Mouse (Mus musculus) hindbrain, embryonic 16.5 days (tissue): ENCODE measurements around the gene Kifap3. TPM values are rescaled to one million over a fixed set of nuclear protein-coding genes. Genes with fewer than 3 reads are reported as not detected.
"Not testable (repeated sequence)": the region's sequence is repeated elsewhere in the genome, so short reads cannot be mapped to it uniquely, and the experiment has no call there.

Experiments
- ATAC-seq: fragments of 200-750 bp; cut with Nextera tagmentation; 2 replicates; pipeline ENCODE4 v1.8.0; 2017; ENCODE audit warnings: moderate TSS enrichment, moderate library complexity
- H3K27ac ChIP-seq: fragments of 300-500 bp; sonication (generic); 2 replicates; pipeline ENCODE4 v1.5.1; 2014; ENCODE audit warnings: low read depth, mild to moderate bottlenecking, control low read depth, low read length, moderate library complexity
- H3K27me3 ChIP-seq: fragments of 300-500 bp; sonication (generic); replicated peaks from 2 replicates; pipeline ENCODE4 v1.6.1; 2014; ENCODE audit warnings: low read length; ENCODE audit not compliant: control insufficient read depth, insufficient read depth
- H3K36me3 ChIP-seq: fragments of 300-500 bp; sonication (generic); 2 replicates; pipeline ENCODE4 v1.6.1; 2014; ENCODE audit warnings: mild to moderate bottlenecking, low read length, moderate library complexity, mixed read lengths; ENCODE audit not compliant: control insufficient read depth, insufficient read depth
- H3K4me1 ChIP-seq: fragments of 300-500 bp; sonication (generic); 2 replicates; pipeline ENCODE4 v1.6.1; 2014; ENCODE audit warnings: low read depth, low read length; ENCODE audit not compliant: control insufficient read depth, insufficient read depth
- H3K4me2 ChIP-seq: fragments of 300-500 bp; sonication (generic); 2 replicates; pipeline ENCODE4 v1.6.1; 2014; ENCODE audit warnings: mild to moderate bottlenecking, low read length, control low read depth, moderate library complexity
- H3K4me3 ChIP-seq: fragments of 300-500 bp; sonication (generic); 2 replicates; pipeline ENCODE4 v1.5.1; 2014; ENCODE audit warnings: mild to moderate bottlenecking, low read length, control low read depth, moderate library complexity
- H3K9ac ChIP-seq: fragments of 300-500 bp; sonication (generic); 2 replicates; pipeline ENCODE4 v1.6.1; 2014; ENCODE audit warnings: low read depth, mild to moderate bottlenecking, control low read depth, low read length, moderate library complexity
- H3K9me3 ChIP-seq: fragments of 300-500 bp; sonication (generic); 2 replicates; pipeline ENCODE4 v1.6.1; 2014; ENCODE audit warnings: mild to moderate bottlenecking, low read length, moderate library complexity; ENCODE audit not compliant: control insufficient read depth
- WGBS: fragments of 180-500 bp; shearing (Covaris S2); extraction: QIAGEN DNeasy Blood & Tissue Kit; methylation state at CpG from one replicate; pipeline ENCODE4 v1.1.7; 2014; 5-methylcytosine and 5-hydroxymethylcytosine counted together
- polyA plus RNA-seq: library from polyadenylated mRNA; unstranded; fragments of >200 nt; fragmentation: Nextera tagmentation; extraction: Ambion mirVana; gene quantifications from 2 replicates; pipeline ENCODE4 v1.2.1, GENCODE M21; 2015

Gene Kifap3
- polyA plus RNA-seq, 1 experiment from 2014 or later = 135 TPM

- Histone ChIP-seq H3K36me3 (peaks cover 2% of the 10 kb centered on the region; the same call in 1 of the 2 replicates), H3K27me3 (no peaks in the 10 kb centered on the region), H3K27ac (no peak overlapping the region), H3K9me3 (no peaks in the 10 kb centered on the region), H3K4me2 (no peak overlapping the region), H3K4me1 (no peaks in the 10 kb centered on the region), H3K4me3 (no peak overlapping the region), H3K9ac (no peak overlapping the region)
- ATAC-seq = no peak
Observed at GRCm38 (mm10) chr1:163829482-163829881, 50.1 kb downstream of the Kifap3 start.

- Histone ChIP-seq H3K4me1 (no peaks in the 10 kb centered on the region), H3K9me3 (no peaks in the 10 kb centered on the region), H3K27ac (no peak overlapping the region), H3K36me3 (peaks cover 2% of the 10 kb centered on the region; the same call in 1 of the 2 replicates), H3K27me3 (no peaks in the 10 kb centered on the region), H3K4me3 (no peak overlapping the region), H3K4me2 (no peak overlapping the region), H3K9ac (no peak overlapping the region)
- WGBS = 87% methylated on average over 1 of the region's 1 CpGs
- ATAC-seq = no peak
Observed at GRCm38 (mm10) chr1:163834066-163834465, 54.7 kb downstream of the Kifap3 start.

GRCm38 (mm10) chr1:163835062-163835461, 55.7 kb downstream of the Kifap3 start:
- Histone ChIP-seq H3K27ac (no peak overlapping the region), H3K4me2 (no peak overlapping the region), H3K9ac (no peak overlapping the region), H3K4me1 (no peaks in the 10 kb centered on the region), H3K27me3 (no peaks in the 10 kb centered on the region), H3K9me3 (no peaks in the 10 kb centered on the region), H3K4me3 (no peak overlapping the region), H3K36me3 (peaks cover 2% of the 10 kb centered on the region; the same call in 1 of the 2 replicates)
- WGBS = 90% methylated on average over 2 of the region's 2 CpGs
- ATAC-seq = no peak

- WGBS = 96% methylated on average over 3 of the region's 3 CpGs
- not testable (repeated sequence) for ATAC-seq, H3K4me3 ChIP-seq, H3K36me3 ChIP-seq, H3K4me1 ChIP-seq, H3K4me2 ChIP-seq, H3K9me3 ChIP-seq, H3K27ac ChIP-seq, H3K27me3 ChIP-seq, H3K9ac ChIP-seq
Observed at GRCm38 (mm10) chr1:163838482-163838881, 59.1 kb downstream of the Kifap3 start.

- Histone ChIP-seq H3K9me3 (no peaks in the 10 kb centered on the region), H3K4me2 (no peak overlapping the region), H3K36me3 (no peaks in the 10 kb centered on the region), H3K9ac (no peak overlapping the region), H3K4me1 (no peaks in the 10 kb centered on the region), H3K27me3 (no peaks in the 10 kb centered on the region), H3K4me3 (no peak overlapping the region), H3K27ac (no peak overlapping the region)
- WGBS = 93% methylated on average over 8 of the region's 8 CpGs
- ATAC-seq = no peak
Observed at GRCm38 (mm10) chr1:163840555-163840954, 61.2 kb downstream of the Kifap3 start.

GRCm38 (mm10) chr1:163842238-163842637, 62.9 kb downstream of the Kifap3 start:
- Histone ChIP-seq H3K27me3 (no peaks in the 10 kb centered on the region), H3K36me3 (no peaks in the 10 kb centered on the region), H3K4me3 (no peak overlapping the region), H3K9ac (no peak overlapping the region), H3K9me3 (no peaks in the 10 kb centered on the region), H3K27ac (no peak overlapping the region), H3K4me2 (no peak overlapping the region), H3K4me1 (no peaks in the 10 kb centered on the region)
- 59% methylated on average over 2 of the region's 2 CpGs for WGBS
- ATAC-seq = no peak

GRCm38 (mm10) chr1:163843899-163844298, 64.5 kb downstream of the Kifap3 start:
- no peak overlapping the region for H3K4me3 ChIP-seq
- no peak overlapping the region for H3K9ac ChIP-seq
- no peaks in the 10 kb centered on the region for H3K9me3 ChIP-seq
- no peaks in the 10 kb centered on the region for H3K36me3 ChIP-seq
- no peaks in the 10 kb centered on the region for H3K4me1 ChIP-seq
- H3K27me3 ChIP-seq = no peaks in the 10 kb centered on the region
- ATAC-seq = no peak
- H3K27ac ChIP-seq = no peak overlapping the region
- no peak overlapping the region for H3K4me2 ChIP-seq

GRCm38 (mm10) chr1:163852884-163853560, 73.6 kb downstream of the Kifap3 start:
- no peak for ATAC-seq
- WGBS = 79% methylated on average over 5 of the region's 5 CpGs

GRCm38 (mm10) chr1:163858420-163858819, 79.0 kb downstream of the Kifap3 start:
- Histone ChIP-seq H3K4me3 (no peak overlapping the region), H3K9me3 (no peaks in the 10 kb centered on the region), H3K9ac (no peak overlapping the region), H3K36me3 (peaks cover 26% of the 10 kb centered on the region), H3K27ac (no peak overlapping the region), H3K4me1 (no peaks in the 10 kb centered on the region), H3K4me2 (no peak overlapping the region), H3K27me3 (no peaks in the 10 kb centered on the region)
- no peak for ATAC-seq
- 92% methylated on average over 2 of the region's 2 CpGs for WGBS

More at GRCm38 (mm10) chr1:163852884-163853560, 73.6 kb downstream of the Kifap3 start:
- H3K27ac ChIP-seq = no peak overlapping the region
- peaks cover 12% of the 10 kb centered on the region for H3K36me3 ChIP-seq
- H3K4me2 ChIP-seq = no peak overlapping the region
- H3K27me3 ChIP-seq = no peaks in the 10 kb centered on the region
- no peak overlapping the region for H3K4me3 ChIP-seq
- no peak overlapping the region for H3K9ac ChIP-seq
- H3K4me1 ChIP-seq = no peaks in the 10 kb centered on the region
- H3K9me3 ChIP-seq = no peaks in the 10 kb centered on the region
